11 mouse cellular contexts compared by ENCODE assay signal in the genomic region with DNA sequence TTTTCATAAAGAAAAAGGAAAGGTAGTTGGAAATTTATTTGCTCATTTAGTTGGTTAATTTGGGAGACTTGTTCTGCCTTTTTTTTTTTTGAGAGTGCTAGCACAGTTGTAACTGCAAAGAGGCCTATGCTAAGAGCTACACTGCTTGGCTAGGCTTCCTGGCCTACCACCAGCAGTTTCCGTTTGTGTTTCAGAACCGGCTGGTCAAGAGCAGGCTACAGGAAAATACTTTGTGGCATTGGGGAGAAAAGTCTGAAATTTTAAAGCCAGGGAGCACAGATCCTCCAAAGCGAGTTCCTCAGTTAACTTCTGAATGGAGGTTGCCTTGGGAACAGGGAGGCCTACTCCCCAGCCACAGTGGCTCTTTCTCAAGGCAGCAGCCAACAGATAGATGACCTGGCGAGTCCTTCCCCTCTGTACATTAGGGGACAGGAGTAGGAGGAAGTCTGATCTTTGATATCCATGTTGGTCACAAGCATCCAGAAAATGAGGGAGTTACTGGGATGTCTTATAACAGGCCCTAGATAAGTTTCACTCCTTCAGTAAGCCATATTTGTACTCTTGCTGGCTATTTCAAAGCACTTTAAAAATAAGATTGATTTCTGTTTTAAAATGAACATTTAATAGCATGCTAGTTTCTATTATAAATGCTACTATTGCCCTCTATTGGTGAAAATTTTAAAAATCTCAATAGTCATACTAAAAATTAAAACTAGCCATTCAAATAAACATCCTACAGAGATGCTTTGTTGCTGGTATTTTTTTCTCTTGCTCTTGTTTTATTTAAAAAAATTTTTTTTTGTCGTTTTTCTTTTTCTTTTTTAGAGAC. TPM values are rescaled to one million over a fixed set of nuclear protein-coding genes. Genes with fewer than 3 reads are reported as not detected.
DNase-seq lines count a peak whose midpoint lies in the region; ATAC-seq and TF ChIP-seq lines count a peak whose summit lies in the region.
"Had no signal": no experiment of that assay in that cellular context is flagged by ENCODE, and none has a peak within 500 bp of the region (broad histone marks: within the 10 kb centered on the region; RNA-seq: fewer than 3 reads in every experiment).

No protein-coding gene starts in this region.

- no peak overlapping the region for H3K9ac ChIP-seq in CH12.LX (ENCODE audit: insufficient read depth, low read depth)

- no peak for TF ChIP-seq POLR2A in cerebellum, adult 2 months (IDR thresholded peaks at IDR 0.05; ENCODE audit: borderline replicate concordance, insufficient read depth, low read length)
- TF ChIP-seq POLR2A in CH12.LX (IDR thresholded peaks at IDR 0.05; ENCODE audit: low read depth, low read length), result no peak

- H3K36me3 ChIP-seq in CH12.LX (replicated peaks in 1 of 2; ENCODE audit: control insufficient read depth in 1 of 2, insufficient read depth in 1 of 2, low read length in 1 of 2), result peaks cover 48 to 74% of the 10 kb centered on the region in 2 experiments

- no peaks in the 10 kb centered on the region for H3K9me3 ChIP-seq in CH12.LX (replicated peaks; ENCODE audit: low read length)

- dilution Hi-C loops in CH12.LX (cut with MboI; ENCODE audit: extremely low pct_ligation_motif_present, extremely low pct_unique_long_range_greater_than_20kb, low sequenced_read_pairs), result no loop called here

- no peaks in the 10 kb centered on the region for H3K4me1 ChIP-seq in cerebellum, adult 2 months (ENCODE audit: control insufficient read depth, insufficient read depth, low read length)
- no peaks in the 10 kb centered on the region for H3K4me1 ChIP-seq in CH12.LX (ENCODE audit: control insufficient read depth in 1 of 2, insufficient read depth in 2 of 2)

- no peak for TF ChIP-seq EP300 in CH12.LX (IDR thresholded peaks at IDR 0.05; ENCODE audit: low read length)

- 41% methylated on average over 5 of the region's 5 CpGs for WGBS in cerebellum, adult 2 months

- no peak for DNase-seq in cerebellum, adult 2 months
- no peak for DNase-seq in cerebellum, postnatal 36 days
- no peak for DNase-seq in layer of hippocampus, adult 2 months (ENCODE audit: low spot score in 2 of 2)
- DNase-seq in layer of hippocampus, postnatal 36 days, result no peak
- peak; percentile 3 for DNase-seq in CH12.LX (ENCODE audit: extremely low read depth)
- DNase-seq in heart, postnatal 4 days, result peak; percentile 37
- no peak for DNase-seq in cerebellum, postnatal 25 days
- DNase-seq: B cell, adult 2 months; cerebellum, adult 9-11 months had no signal

- H3K27ac ChIP-seq in cerebellum, adult 2 months (ENCODE audit: insufficient read depth, low read length), result no peak overlapping the region
- no peak overlapping the region for H3K27ac ChIP-seq in layer of hippocampus, adult 2 months
- no peak overlapping the region for H3K27ac ChIP-seq in CH12.LX (ENCODE audit: insufficient read depth, low read depth)

- peak; percentile 69 for TF ChIP-seq RAD21 in CH12.LX (IDR thresholded peaks at IDR 0.05; ENCODE audit: low read depth, low read length)

- H3K4me3 ChIP-seq in cerebellum, adult 2 months (replicated peaks; ENCODE audit: insufficient read depth, low read depth, low read length), result no peak overlapping the region
- H3K4me3 ChIP-seq in layer of hippocampus, adult 2 months, result no peak overlapping the region
- H3K4me3 ChIP-seq in CH12.LX (replicated peaks in 1 of 3; ENCODE audit: low read depth in 2 of 3, low read length in 2 of 3, poor library complexity in 1 of 3), result no peak overlapping the region

- peak; percentile 19; the same call in 1 of the 2 replicates for TF ChIP-seq CTCF in cerebellum, adult 2 months (IDR thresholded peaks at IDR 0.05; ENCODE audit: borderline replicate concordance, insufficient read depth, low read depth, low read length)
- peak; percentile 77 for TF ChIP-seq CTCF in layer of hippocampus, adult 2 months (conservative IDR thresholded peaks at IDR 0.05)
- peak in 1 of 2 experiments; percentile 57; a peak in 2 of 4 replicates for TF ChIP-seq CTCF in CH12.LX (conservative IDR thresholded peaks at IDR 0.05 in 1 of 2, IDR thresholded peaks at IDR 0.05 in 1 of 2; ENCODE audit: low read depth in 2 of 2, low read length in 2 of 2)

- H3K79me2 ChIP-seq in CH12.LX (replicated peaks; ENCODE audit: control insufficient read depth, extremely low read depth, insufficient read depth, poor library complexity, severe bottlenecking), result no peaks in the 10 kb centered on the region

- ATAC-seq in erythroblast, adult 5-6 weeks (replicated peaks; ENCODE audit: low FRiP score, poor library complexity, severe bottlenecking), result no peak
- ATAC-seq: activated CD4-positive, CD25-positive, alpha-beta regulatory T cell, adult 4 months had no signal

- no peak overlapping the region for H3K4me2 ChIP-seq in CH12.LX (ENCODE audit: insufficient read depth, low read depth, poor library complexity, severe bottlenecking)

- in situ Hi-C loops in CH12.LX (cut with MboI; ENCODE audit: low pct_ligation_motif_present, low pct_unique_long_range_greater_than_20kb, low sequenced_read_pairs), result loop anchor here (5.0 kb wide), 1 partner anchor 183 kb away; no protein-coding TSS in a partner anchor

- H3K27me3 ChIP-seq in cerebellum, adult 2 months (ENCODE audit: control insufficient read depth, insufficient read depth, low read length), result no peaks in the 10 kb centered on the region
- no peaks in the 10 kb centered on the region for H3K27me3 ChIP-seq in CH12.LX (replicated peaks)

TF ChIP-seq in CH12.LX, 34 proteins besides CTCF, POLR2A, EP300 and RAD21:
- TF ChIP-seq TBP (conservative IDR thresholded peaks at IDR 0.05; ENCODE audit: low read depth, low read length) (no peak), MAFK (IDR thresholded peaks at IDR 0.05; ENCODE audit: insufficient replicate concordance, low read length) (no peak), ZC3H11A (IDR thresholded peaks at IDR 0.05; ENCODE audit: low read depth, low read length) (peak; percentile 37; the same call in 1 of the 2 replicates), JUN (IDR thresholded peaks at IDR 0.05; ENCODE audit: insufficient read depth, low read depth, low read length) (no peak), CHD1 (IDR thresholded peaks at IDR 0.05; ENCODE audit: low read depth, low read length) (no peak), E2F4 (IDR thresholded peaks at IDR 0.05; ENCODE audit: insufficient replicate concordance, low read depth, low read length) (no peak), POLR2AphosphoS2 (IDR thresholded peaks at IDR 0.05; ENCODE audit: low read depth, low read length) (no peak), TCF12 (IDR thresholded peaks at IDR 0.05; ENCODE audit: low read depth, low read length) (no peak), USF2 (conservative IDR thresholded peaks at IDR 0.05; ENCODE audit: low read depth, low read length) (no peak), IRF4 (IDR thresholded peaks at IDR 0.05; ENCODE audit: low read depth, low read length) (no peak), KAT2A (IDR thresholded peaks at IDR 0.05; ENCODE audit: insufficient replicate concordance, low read length) (no peak), SMC3 (IDR thresholded peaks at IDR 0.05; ENCODE audit: low read depth, low read length) (peak; percentile 54)
TF ChIP-seq in CH12.LX: peak in this region for 2.

RNA-seq across cellular contexts. Expression of a gene that starts 38.1 kb away (rescaled TPM):
- 5.9 and 6.5 TPM in 2 replicates for polyA plus RNA-seq in cerebellum, adult 2 months (2012; rRNA removed)
- total RNA-seq in layer of hippocampus, adult 2 months (2021), result 1 to 10 TPM; 5.7 to 7.6 TPM
- total RNA-seq in layer of hippocampus, postnatal 36 days (2021), result 1 to 10 TPM; 7.5 to 7.7 TPM
- total RNA-seq in CH12.LX (2012; rRNA removed), result 64.5 and 68.6 TPM in 2 replicates
- total RNA-seq in CH12.LX (2014; rRNA removed), result 52.6 and 52.7 TPM in 2 replicates
- 54.6 and 60.5 TPM in 2 replicates for polyA plus RNA-seq in CH12.LX (2012; ENCODE audit: insufficient read length, low read depth)
- 10 to 100 TPM; 49.1 to 53.5 TPM for total RNA-seq in heart, postnatal 4 days (2021)
- total RNA-seq in erythroblast, adult 5-6 weeks (2015; ENCODE audit: low replicate concordance), result 10.7 and 19.2 TPM in 2 replicates
- 14.1 and 22.6 TPM in 2 replicates for total RNA-seq in erythroblast, adult 5-6 weeks (2017; ENCODE audit: low replicate concordance)

Comparison
In these comparisons a context has a peak if more than half of its experiments do, and no peak if none do; other contexts are left out.
1. DNase-seq: peak in CH12.LX (single experiment) and heart, postnatal 4 days (single experiment); none in cerebellum, adult 2 months (0 of 2), cerebellum, postnatal 36 days (0 of 2), layer of hippocampus, adult 2 months (0 of 2), layer of hippocampus, postnatal 36 days (0 of 2) and cerebellum, postnatal 25 days (0 of 2).